Mouse (Mus musculus): ENCODE data around the gene Sult2a4.
"Not testable (repeated sequence)": the region's sequence is repeated elsewhere in the genome, so short reads cannot be mapped to it uniquely, and the experiment has no call there.

The Sult2a4 gene

DNA sequence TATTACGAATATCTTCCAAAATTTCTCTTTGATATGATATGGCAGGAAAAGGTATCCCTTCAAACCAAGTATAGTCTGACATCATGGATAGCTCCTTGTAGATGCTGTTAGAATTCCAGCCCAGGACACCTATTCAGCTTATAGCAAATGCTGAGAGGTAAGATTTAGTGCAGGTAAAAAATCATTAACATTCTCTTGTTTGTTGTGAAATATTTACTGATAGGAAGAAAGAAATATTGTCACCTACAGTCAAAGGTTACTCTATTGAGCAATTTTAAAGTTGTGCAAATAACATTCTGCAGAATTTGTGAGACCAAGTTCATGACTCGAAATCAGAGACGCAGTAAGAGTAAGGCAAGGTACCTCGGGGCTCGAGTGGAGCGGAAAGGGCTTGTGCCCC lies at the start of gene Sult2a4:
Sult2a4 (minus strand) TSS at position 101 of the 400 bp plus-strand sequence.
- not testable (repeated sequence) for DNase-seq (ENCODE audit: low read depth, low spot score)

DNA sequence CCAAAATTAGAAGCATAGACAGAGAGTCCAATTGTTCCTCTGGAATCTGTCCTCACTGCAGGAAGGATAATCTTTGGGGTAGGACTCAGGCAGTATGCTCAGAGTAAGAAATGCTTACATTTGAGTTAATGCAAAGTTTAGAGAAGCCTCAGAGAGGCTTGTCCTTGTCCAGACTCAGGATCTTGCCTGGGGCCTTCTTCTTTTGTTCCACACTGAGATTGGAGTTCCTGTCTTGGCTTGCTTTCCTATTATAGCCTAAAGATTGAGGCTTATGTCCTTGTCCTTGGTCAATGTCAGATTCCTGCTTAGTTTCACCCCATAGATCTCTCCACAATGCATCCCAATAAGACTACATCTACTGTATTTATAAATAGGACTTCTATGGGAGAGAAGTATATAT lies 41.4 kb upstream of the Sult2a4 start:
- peak; percentile 21 for DNase-seq (ENCODE audit: low read depth, low spot score)

DNA sequence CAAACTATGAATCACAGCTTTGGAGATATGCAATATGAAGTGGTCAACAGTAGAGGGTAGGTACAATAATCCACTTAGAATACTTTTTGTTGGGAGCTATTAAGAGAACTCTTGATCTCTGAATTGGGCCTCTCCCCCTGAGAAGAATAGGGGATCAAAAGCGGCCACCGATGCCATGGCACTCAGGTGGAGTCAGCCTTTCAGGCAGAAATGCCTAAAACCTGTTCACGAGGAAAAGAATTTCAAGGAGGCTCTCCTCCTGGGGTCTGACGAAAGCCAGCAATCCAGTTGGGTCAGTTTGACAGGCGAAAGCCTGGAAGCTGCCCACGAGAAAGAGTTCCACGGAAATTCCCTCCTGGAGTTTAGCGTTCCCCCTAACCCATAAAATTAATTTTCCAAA lies 23.7 kb upstream of the Sult2a4 start:
- DNase-seq (ENCODE audit: low read depth, low spot score): no peak

DNA sequence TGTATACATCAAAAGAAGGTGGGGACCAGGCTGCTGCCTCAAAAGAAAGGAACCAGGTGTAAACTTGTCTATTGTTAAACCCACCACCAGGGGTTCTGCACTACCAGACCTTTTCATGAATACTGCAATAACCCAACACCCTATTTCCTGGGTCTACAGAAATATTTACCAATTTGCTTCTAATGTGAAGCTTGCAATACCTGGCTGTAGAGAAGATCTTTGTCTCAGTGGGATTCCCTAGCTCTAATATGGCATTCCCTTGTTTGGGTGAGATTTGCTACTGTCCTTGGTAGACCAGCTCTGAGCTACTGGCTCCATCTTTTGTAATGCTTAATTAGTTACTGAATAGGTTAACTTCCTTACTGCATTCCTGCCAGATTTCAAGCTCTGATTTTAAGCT lies 21.3 kb upstream of the Sult2a4 start:
- peak; percentile 68 for DNase-seq (ENCODE audit: low read depth, low spot score)
